Mouse (Mus musculus) liver, embryonic 15.5 days (tissue): ENCODE results near the gene Ppfia4. TPM values are rescaled to one million over a fixed set of nuclear protein-coding genes. Genes with fewer than 3 reads are reported as not detected.

Experiments
- ATAC-seq: fragments of 200-750 bp; cut with Nextera tagmentation; 2 replicates; pipeline ENCODE4 v1.8.0; 2017; ENCODE audit warnings: moderate number of reproducible peaks, mild to moderate bottlenecking, moderate library complexity; ENCODE audit not compliant: insufficient read depth
- H3K27ac ChIP-seq: fragments of 300-500 bp; sonication (generic); replicated peaks from 2 replicates; pipeline ENCODE4 v1.5.1; 2015; ENCODE audit warnings: mild to moderate bottlenecking, inconsistent platforms
- H3K27me3 ChIP-seq: fragments of 300-500 bp; sonication (generic); 2 replicates; pipeline ENCODE4 v1.6.1; 2015; ENCODE audit warnings: mild to moderate bottlenecking, inconsistent platforms
- H3K36me3 ChIP-seq: fragments of 300-500 bp; sonication (generic); replicated peaks from 2 replicates; pipeline ENCODE4 v1.6.1; 2015; ENCODE audit warnings: moderate library complexity, mild to moderate bottlenecking, inconsistent platforms
- H3K4me1 ChIP-seq: fragments of 300-500 bp; sonication (generic); replicated peaks from 2 replicates; pipeline ENCODE4 v1.6.1; 2015; ENCODE audit warnings: inconsistent platforms
- H3K4me2 ChIP-seq: fragments of 300-500 bp; sonication (generic); 2 replicates; pipeline ENCODE4 v1.6.1; 2015; ENCODE audit warnings: moderate library complexity, mild to moderate bottlenecking, inconsistent platforms
- H3K4me3 ChIP-seq: fragments of 300-500 bp; sonication (generic); replicated peaks from 2 replicates; pipeline ENCODE4 v1.5.1; 2015; ENCODE audit warnings: mild to moderate bottlenecking, inconsistent platforms
- H3K9ac ChIP-seq: fragments of 300-500 bp; sonication (generic); 2 replicates; pipeline ENCODE4 v1.6.1; 2015; ENCODE audit warnings: moderate library complexity, mild to moderate bottlenecking, inconsistent platforms
- H3K9me3 ChIP-seq: fragments of 300-500 bp; sonication (generic); replicated peaks from 2 replicates; pipeline ENCODE4 v1.6.1; 2016; ENCODE audit warnings: inconsistent platforms
- WGBS: fragments of 180-500 bp; shearing (Covaris S2); methylation state at CpG from one replicate; pipeline ENCODE4 v1.1.7; 2015; ENCODE audit warnings: mixed read lengths; ENCODE audit not compliant: insufficient replicate concordance; 5-methylcytosine and 5-hydroxymethylcytosine counted together
- polyA plus RNA-seq: library from polyadenylated mRNA; unstranded; fragments of >200 nt; fragmentation: Nextera tagmentation; extraction: Ambion mirVana; gene quantifications from 2 replicates; pipeline ENCODE4 v1.2.1, GENCODE M21; 2015

The Ppfia4 gene
- polyA plus RNA-seq = 1.8 and 2.1 TPM in 2 replicates

- H3K4me2 ChIP-seq = no peak within 1 kb of the TSS
These were observed at the start of gene Ppfia4 for GRCm38 (mm10) chr1:134332770-134333271. TSS of gene Ppfia4 (minus strand) at chr1:134332928.

GRCm38 (mm10) chr1:134381795-134382625 lies 49.3 kb upstream of the Ppfia4 start:
- H3K27me3 ChIP-seq = peaks cover 36% of the 10 kb centered on the region
- H3K4me2 ChIP-seq = peak overlapping the region; percentile 36
- no peak overlapping the region; the same call in 1 of the 2 replicates for H3K4me3 ChIP-seq
- no peak overlapping the region for H3K27ac ChIP-seq
- no peaks in the 10 kb centered on the region for H3K36me3 ChIP-seq
- H3K4me1 ChIP-seq = peaks cover 7% of the 10 kb centered on the region; the same call in 1 of the 2 replicates
- no peak for ATAC-seq
- H3K9ac ChIP-seq = no peak overlapping the region
- no peaks in the 10 kb centered on the region for H3K9me3 ChIP-seq
- WGBS = 5% methylated on average over 19 of the region's 19 CpGs

More at GRCm38 (mm10) chr1:134332770-134333271, at the start of gene Ppfia4:
- H3K9ac ChIP-seq = no peak within 1 kb of the TSS
- no peaks in the 10 kb centered on the region for H3K9me3 ChIP-seq
- no peak; the same call in 1 of the 2 replicates for ATAC-seq
- peaks cover 7% of the 10 kb centered on the region; the same call in 1 of the 2 replicates for H3K27me3 ChIP-seq
- WGBS = 27% methylated on average over 13 of the region's 13 CpGs
- H3K27ac ChIP-seq = no peak within 1 kb of the TSS
- H3K36me3 ChIP-seq = no peaks in the 10 kb centered on the region
- H3K4me3 ChIP-seq = no peak within 1 kb of the TSS
- H3K4me1 ChIP-seq = peaks cover 8% of the 10 kb centered on the region

- Histone ChIP-seq H3K4me3 (no peak overlapping the region), H3K36me3 (no peaks in the 10 kb centered on the region), H3K9ac (no peak overlapping the region), H3K27me3 (peaks cover 30% of the 10 kb centered on the region), H3K4me1 (peaks cover 7% of the 10 kb centered on the region; the same call in 1 of the 2 replicates), H3K9me3 (no peaks in the 10 kb centered on the region), H3K27ac (no peak overlapping the region), H3K4me2 (no peak overlapping the region)
- WGBS = 68% methylated on average over 2 of the region's 2 CpGs
- no peak for ATAC-seq
These were observed 48.3 kb upstream of the Ppfia4 start for GRCm38 (mm10) chr1:134381051-134381450.

- no peak for ATAC-seq
- Histone ChIP-seq H3K36me3 (no peaks in the 10 kb centered on the region), H3K4me2 (no peak overlapping the region), H3K4me3 (no peak overlapping the region), H3K27me3 (peaks cover 2% of the 10 kb centered on the region; the same call in 1 of the 2 replicates), H3K4me1 (no peaks in the 10 kb centered on the region), H3K9ac (no peak overlapping the region), H3K9me3 (no peaks in the 10 kb centered on the region; the same call in 1 of the 2 replicates), H3K27ac (no peak overlapping the region)
- 60% methylated on average over 2 of the region's 2 CpGs for WGBS
These were observed 41.4 kb upstream of the Ppfia4 start for GRCm38 (mm10) chr1:134374124-134374523.

GRCm38 (mm10) chr1:134368777-134369337 lies 36.1 kb upstream of the Ppfia4 start:
- Histone ChIP-seq H3K27ac (no peak overlapping the region), H3K9ac (no peak overlapping the region), H3K36me3 (no peaks in the 10 kb centered on the region), H3K9me3 (no peaks in the 10 kb centered on the region; the same call in 1 of the 2 replicates), H3K4me3 (no peak overlapping the region), H3K4me2 (no peak overlapping the region), H3K27me3 (no peaks in the 10 kb centered on the region; the same call in 1 of the 2 replicates), H3K4me1 (no peaks in the 10 kb centered on the region)
- 40% methylated on average over 9 of the region's 9 CpGs for WGBS
- no peak for ATAC-seq

GRCm38 (mm10) chr1:134365491-134365890 lies 32.8 kb upstream of the Ppfia4 start:
- Histone ChIP-seq H3K36me3 (peaks cover 3% of the 10 kb centered on the region), H3K27ac (no peak overlapping the region), H3K4me1 (peaks cover 13% of the 10 kb centered on the region), H3K4me2 (no peak overlapping the region), H3K9ac (no peak overlapping the region), H3K9me3 (no peaks in the 10 kb centered on the region; the same call in 1 of the 2 replicates), H3K27me3 (no peaks in the 10 kb centered on the region; the same call in 1 of the 2 replicates), H3K4me3 (no peak overlapping the region)
- ATAC-seq = no peak
- 57% methylated on average over 5 of the region's 5 CpGs for WGBS

- WGBS = 73% methylated on average over 4 of the region's 4 CpGs
- H3K4me3 ChIP-seq = no peak overlapping the region
These were observed 30.5 kb upstream of the Ppfia4 start for GRCm38 (mm10) chr1:134363194-134363593.

GRCm38 (mm10) chr1:134361857-134362212 lies 29.1 kb upstream of the Ppfia4 start, which contains the start of gene Tmem183a:
TSS of gene Tmem183a (minus strand) at chr1:134361979.
- peak within 1 kb of the TSS; percentile 97 for H3K27ac ChIP-seq
- no peaks in the 10 kb centered on the region for H3K9me3 ChIP-seq
- H3K4me1 ChIP-seq = peaks cover 31% of the 10 kb centered on the region
- no peaks in the 10 kb centered on the region for H3K27me3 ChIP-seq
- H3K9ac ChIP-seq = peak within 1 kb of the TSS; percentile 89
- WGBS = under 1% methylated on average over 38 of the region's 38 CpGs
- H3K36me3 ChIP-seq = peaks cover 37% of the 10 kb centered on the region
- H3K4me2 ChIP-seq = peak within 1 kb of the TSS; percentile 76
- peak; percentile 97 for ATAC-seq
- peak within 1 kb of the TSS; percentile 91 for H3K4me3 ChIP-seq

More at GRCm38 (mm10) chr1:134363194-134363593, 30.5 kb upstream of the Ppfia4 start:
- Histone ChIP-seq H3K4me1 (peaks cover 31% of the 10 kb centered on the region), H3K27ac (no peak overlapping the region), H3K27me3 (no peaks in the 10 kb centered on the region; the same call in 1 of the 2 replicates), H3K36me3 (peaks cover 25% of the 10 kb centered on the region), H3K4me2 (no peak overlapping the region), H3K9ac (no peak overlapping the region), H3K9me3 (no peaks in the 10 kb centered on the region)
- no peak for ATAC-seq

GRCm38 (mm10) chr1:134361195-134361856 lies 28.6 kb upstream of the Ppfia4 start:
- Histone ChIP-seq H3K27me3 (no peaks in the 10 kb centered on the region), H3K4me3 (peak overlapping the region; percentile 91), H3K27ac (peak overlapping the region; percentile 97), H3K36me3 (peaks cover 41% of the 10 kb centered on the region), H3K4me1 (peaks cover 31% of the 10 kb centered on the region), H3K4me2 (peak overlapping the region; percentile 76), H3K9me3 (no peaks in the 10 kb centered on the region), H3K9ac (peak overlapping the region; percentile 89)
- WGBS = under 1% methylated on average over 44 of the region's 44 CpGs
- ATAC-seq = peak; percentile 89

- peak overlapping the region; percentile 89 for H3K9ac ChIP-seq
- H3K4me1 ChIP-seq = peaks cover 31% of the 10 kb centered on the region
- H3K4me2 ChIP-seq = peak overlapping the region; percentile 76
- no peak for ATAC-seq
- 55% methylated on average over 7 of the region's 7 CpGs for WGBS
- no peaks in the 10 kb centered on the region for H3K9me3 ChIP-seq
- peaks cover 48% of the 10 kb centered on the region for H3K36me3 ChIP-seq
- H3K4me3 ChIP-seq = peak overlapping the region; percentile 91
- H3K27me3 ChIP-seq = no peaks in the 10 kb centered on the region
- peak overlapping the region; percentile 97; the same call in 1 of the 2 replicates for H3K27ac ChIP-seq
These were observed 27.9 kb upstream of the Ppfia4 start for GRCm38 (mm10) chr1:134360656-134361055.
